Mouse (Mus musculus) kidney, adult 18-20 months (tissue): ENCODE measurements at regions not wholly inside any gene's neighbourhood (a gene's known extent, or its start where the extent isn't known, plus 50 kb on each side); places are given as distances from the start of the nearest gene placed in this dataset.
"Not testable (repeated sequence)": the region's sequence is repeated elsewhere in the genome, so short reads cannot be mapped to it uniquely, and the experiment has no call there.

Source experiments
- DNase-seq: peaks from one replicate; pipeline ENCODE4 v3.0.0; 2021

- no peak for DNase-seq
These were observed 79.0 kb upstream of the Xcl1 start for GRCm38 (mm10) chr1:165014328-165014727.

GRCm38 (mm10) chr1:165013428-165013827 lies 78.1 kb upstream of the Xcl1 start:
- DNase-seq = no peak

GRCm38 (mm10) chr1:165012376-165012775 lies 77.0 kb upstream of the Xcl1 start:
- DNase-seq = no peak

GRCm38 (mm10) chr1:164999515-164999914 lies 64.2 kb upstream of the Xcl1 start:
- DNase-seq = no peak

GRCm38 (mm10) chr1:164998621-164999020 lies 63.3 kb upstream of the Xcl1 start:
- no peak for DNase-seq

- no peak for DNase-seq
These were observed 62.3 kb upstream of the Xcl1 start for GRCm38 (mm10) chr1:164997660-164998059.

- no peak for DNase-seq
These were observed 58.9 kb upstream of the Xcl1 start for GRCm38 (mm10) chr1:164994247-164994660.

GRCm38 (mm10) chr1:164993175-164993875 lies 58.0 kb upstream of the Xcl1 start:
- not testable (repeated sequence) for DNase-seq

- DNase-seq = no peak
These were observed 53.7 kb upstream of the Xcl1 start for GRCm38 (mm10) chr1:164988982-164989381.

GRCm38 (mm10) chr1:164988191-164988590 lies 52.9 kb upstream of the Xcl1 start:
- DNase-seq = no peak

- DNase-seq = not testable (repeated sequence)
These were observed 50.2 kb upstream of the Xcl1 start for GRCm38 (mm10) chr1:164985521-164985920.
